Mouse (Mus musculus): ENCODE measurements at regions not wholly inside any gene's neighbourhood (a gene's known extent, or its start where the extent isn't known, plus 50 kb on each side); places are given as distances from the start of the nearest gene placed in this dataset.

- TF ChIP-seq CTCF (IDR thresholded peaks at IDR 0.05; ENCODE audit: low read depth) = no peak
- no peak for TF ChIP-seq EP300 (IDR thresholded peaks at IDR 0.05; ENCODE audit: low read depth)
Observed at GRCm38 (mm10) chr10:102694810-102695209, 182.8 kb downstream of the Rassf9 start.

All from liver, embryonic 14.5 days (tissue).